Mouse (Mus musculus): ENCODE results near the gene Ago3. TPM values are rescaled to one million over a fixed set of nuclear protein-coding genes. Genes with fewer than 3 reads are reported as not detected.

The Ago3 gene
- polyA plus RNA-seq, 1 experiment from 2014 or later = 11.5 TPM

- Histone ChIP-seq H3K9me3 (replicated peaks) (no peaks in the 10 kb centered on the region), H3K9ac (no peak overlapping the region), H3K4me1 (replicated peaks) (no peaks in the 10 kb centered on the region), H3K36me3 (peaks cover 3% of the 10 kb centered on the region; the same call in 1 of the 2 replicates), H3K4me2 (no peak overlapping the region), H3K27me3 (no peaks in the 10 kb centered on the region), H3K4me3 (no peak overlapping the region), H3K27ac (no peak overlapping the region)
- no peak for ATAC-seq (replicated peaks; ENCODE audit: insufficient number of reproducible peaks, insufficient read depth, low FRiP score, low read depth)
These were observed 13.6 kb downstream of the Ago3 start for GRCm38 (mm10) chr4:126415707-126416106.

- Histone ChIP-seq H3K27ac (no peak overlapping the region), H3K27me3 (no peaks in the 10 kb centered on the region), H3K4me2 (no peak overlapping the region), H3K9me3 (replicated peaks) (no peaks in the 10 kb centered on the region), H3K9ac (no peak overlapping the region), H3K4me3 (no peak overlapping the region), H3K4me1 (replicated peaks) (no peaks in the 10 kb centered on the region), H3K36me3 (peaks cover 3% of the 10 kb centered on the region; the same call in 1 of the 2 replicates)
- 93% methylated on average over 3 of the region's 3 CpGs for WGBS
- no peak for ATAC-seq (replicated peaks; ENCODE audit: insufficient number of reproducible peaks, insufficient read depth, low FRiP score, low read depth)
These were observed 16.8 kb downstream of the Ago3 start for GRCm38 (mm10) chr4:126412526-126412925.

- Histone ChIP-seq H3K4me3 (no peak overlapping the region), H3K4me1 (replicated peaks) (0 out of 2 replicates have a peak, but pooled peaks cover 5% of the 10 kb centered on the region), H3K27ac (peak overlapping the region; percentile 53), H3K9ac (no peak overlapping the region), H3K4me2 (no peak overlapping the region), H3K9me3 (replicated peaks) (no peaks in the 10 kb centered on the region), H3K27me3 (no peaks in the 10 kb centered on the region), H3K36me3 (peaks cover 13% of the 10 kb centered on the region; the same call in 1 of the 2 replicates)
- 42% methylated on average over 9 of the region's 9 CpGs for WGBS
- peak; percentile 58; the same call in 1 of the 2 replicates for ATAC-seq (replicated peaks; ENCODE audit: insufficient number of reproducible peaks, insufficient read depth, low FRiP score, low read depth)
These were observed 57.9 kb downstream of the Ago3 start for GRCm38 (mm10) chr4:126371497-126371896.

- no peak overlapping the region for H3K27ac ChIP-seq
- WGBS = 90% methylated on average over 1 of the region's 1 CpGs
- no peak overlapping the region for H3K4me2 ChIP-seq
- no peaks in the 10 kb centered on the region for H3K9me3 ChIP-seq (replicated peaks)
- peaks cover 35% of the 10 kb centered on the region for H3K36me3 ChIP-seq
- no peak overlapping the region for H3K4me3 ChIP-seq
- H3K27me3 ChIP-seq = no peaks in the 10 kb centered on the region
- no peak overlapping the region for H3K9ac ChIP-seq
- no peak for ATAC-seq (replicated peaks; ENCODE audit: insufficient number of reproducible peaks, insufficient read depth, low FRiP score, low read depth)
- no peaks in the 10 kb centered on the region for H3K4me1 ChIP-seq (replicated peaks)
These were observed 69.3 kb downstream of the Ago3 start for GRCm38 (mm10) chr4:126360069-126360468.

- no peaks in the 10 kb centered on the region for H3K27me3 ChIP-seq
- no peak overlapping the region for H3K4me3 ChIP-seq
- 69% methylated on average over 4 of the region's 4 CpGs for WGBS
- no peak overlapping the region for H3K27ac ChIP-seq
- no peak overlapping the region for H3K4me2 ChIP-seq
- no peak for ATAC-seq (replicated peaks; ENCODE audit: insufficient number of reproducible peaks, insufficient read depth, low FRiP score, low read depth)
- H3K4me1 ChIP-seq (replicated peaks) = no peaks in the 10 kb centered on the region
- H3K9ac ChIP-seq = no peak overlapping the region
- H3K9me3 ChIP-seq (replicated peaks) = no peaks in the 10 kb centered on the region
- peaks cover 25% of the 10 kb centered on the region for H3K36me3 ChIP-seq
These were observed 85.9 kb downstream of the Ago3 start for GRCm38 (mm10) chr4:126343451-126343850.

- ATAC-seq (replicated peaks; ENCODE audit: insufficient number of reproducible peaks, insufficient read depth, low FRiP score, low read depth) = no peak
- Histone ChIP-seq H3K4me1 (replicated peaks) (no peaks in the 10 kb centered on the region), H3K27me3 (no peaks in the 10 kb centered on the region), H3K4me2 (no peak overlapping the region), H3K4me3 (no peak overlapping the region), H3K27ac (no peak overlapping the region), H3K36me3 (peaks cover 4% of the 10 kb centered on the region; the same call in 1 of the 2 replicates), H3K9ac (no peak overlapping the region), H3K9me3 (replicated peaks) (no peaks in the 10 kb centered on the region)
- WGBS = 57% methylated on average over 4 of the region's 4 CpGs
These were observed 89.9 kb downstream of the Ago3 start for GRCm38 (mm10) chr4:126339461-126339860.

- H3K27me3 ChIP-seq = no peaks in the 10 kb centered on the region
- no peak overlapping the region for H3K4me2 ChIP-seq
- H3K4me1 ChIP-seq (replicated peaks) = no peaks in the 10 kb centered on the region
- no peak overlapping the region for H3K27ac ChIP-seq
- no peaks in the 10 kb centered on the region for H3K36me3 ChIP-seq
- H3K4me3 ChIP-seq = no peak overlapping the region
- no peak for ATAC-seq (replicated peaks; ENCODE audit: insufficient number of reproducible peaks, insufficient read depth, low FRiP score, low read depth)
- 43% methylated on average over 3 of the region's 3 CpGs for WGBS
- no peak overlapping the region for H3K9ac ChIP-seq
- no peaks in the 10 kb centered on the region for H3K9me3 ChIP-seq (replicated peaks)
These were observed 97.0 kb downstream of the Ago3 start for GRCm38 (mm10) chr4:126332358-126332757.

GRCm38 (mm10) chr4:126331751-126332150, 97.6 kb downstream of the Ago3 start:
- Histone ChIP-seq H3K9ac (no peak overlapping the region), H3K4me1 (replicated peaks) (no peaks in the 10 kb centered on the region), H3K4me3 (no peak overlapping the region), H3K27me3 (no peaks in the 10 kb centered on the region), H3K4me2 (no peak overlapping the region), H3K9me3 (replicated peaks) (no peaks in the 10 kb centered on the region), H3K27ac (no peak overlapping the region), H3K36me3 (no peaks in the 10 kb centered on the region)
- WGBS = 67% methylated on average over 1 of the region's 1 CpGs
- ATAC-seq (replicated peaks; ENCODE audit: insufficient number of reproducible peaks, insufficient read depth, low FRiP score, low read depth) = no peak

GRCm38 (mm10) chr4:126330295-126330694, 99.1 kb downstream of the Ago3 start:
- H3K4me3 ChIP-seq = no peak overlapping the region
- peaks cover 6% of the 10 kb centered on the region for H3K27me3 ChIP-seq
- no peak for ATAC-seq (replicated peaks; ENCODE audit: insufficient number of reproducible peaks, insufficient read depth, low FRiP score, low read depth)
- no peak overlapping the region for H3K9ac ChIP-seq
- H3K4me1 ChIP-seq (replicated peaks) = peaks cover 4% of the 10 kb centered on the region
- no peak overlapping the region for H3K27ac ChIP-seq
- 89% methylated on average over 4 of the region's 4 CpGs for WGBS
- no peaks in the 10 kb centered on the region for H3K9me3 ChIP-seq (replicated peaks)
- no peaks in the 10 kb centered on the region for H3K36me3 ChIP-seq
- H3K4me2 ChIP-seq = no peak overlapping the region

- WGBS = 19% methylated on average over 6 of the region's 6 CpGs
- Histone ChIP-seq H3K27ac (no peak overlapping the region), H3K4me1 (replicated peaks) (peaks cover 18% of the 10 kb centered on the region), H3K4me2 (no peak overlapping the region), H3K9ac (no peak overlapping the region), H3K9me3 (replicated peaks) (no peaks in the 10 kb centered on the region), H3K27me3 (peaks cover 29% of the 10 kb centered on the region), H3K4me3 (no peak overlapping the region), H3K36me3 (no peaks in the 10 kb centered on the region)
- ATAC-seq (replicated peaks; ENCODE audit: insufficient number of reproducible peaks, insufficient read depth, low FRiP score, low read depth) = no peak
These were observed 103.3 kb downstream of the Ago3 start for GRCm38 (mm10) chr4:126326036-126326435.

- Histone ChIP-seq H3K36me3 (no peaks in the 10 kb centered on the region), H3K9ac (peak within 1 kb of the TSS; percentile 36; the same call in 1 of the 2 replicates), H3K4me3 (peak within 1 kb of the TSS; percentile 24; the same call in 1 of the 2 replicates), H3K27ac (no peak within 1 kb of the TSS), H3K4me1 (replicated peaks) (peaks cover 24% of the 10 kb centered on the region), H3K27me3 (peaks cover 29% of the 10 kb centered on the region), H3K4me2 (peak within 1 kb of the TSS; percentile 53), H3K9me3 (replicated peaks) (no peaks in the 10 kb centered on the region)
- no peak for ATAC-seq (replicated peaks; ENCODE audit: insufficient number of reproducible peaks, insufficient read depth, low FRiP score, low read depth)
- 15% methylated on average over 23 of the region's 23 CpGs for WGBS
These were observed 104.0 kb downstream of the Ago3 start, which contains the start of gene Tekt2 for GRCm38 (mm10) chr4:126325281-126325861. Gene Tekt2 (minus strand): TSS chr4:126325688.

GRCm38 (mm10) chr4:126324861-126325260, 104.5 kb downstream of the Ago3 start:
- Histone ChIP-seq H3K4me2 (peak overlapping the region; percentile 53), H3K36me3 (no peaks in the 10 kb centered on the region), H3K9me3 (replicated peaks) (no peaks in the 10 kb centered on the region), H3K27ac (no peak overlapping the region), H3K4me1 (replicated peaks) (peaks cover 27% of the 10 kb centered on the region), H3K9ac (no peak overlapping the region), H3K27me3 (peaks cover 29% of the 10 kb centered on the region), H3K4me3 (peak overlapping the region; percentile 24; the same call in 1 of the 2 replicates)
- no peak for ATAC-seq (replicated peaks; ENCODE audit: insufficient number of reproducible peaks, insufficient read depth, low FRiP score, low read depth)
- WGBS = 30% methylated on average over 13 of the region's 13 CpGs
